Mouse (Mus musculus) large intestine, adult 2 months (tissue): ENCODE data around the gene Hap1. TPM values are rescaled to one million over a fixed set of nuclear protein-coding genes. Genes with fewer than 3 reads are reported as not detected.
A peak's percentile ranks its signal among the peaks of the same experiment; 100 is the strongest.

Experiments
- DNase-seq: peaks from one replicate; pipeline ENCODE4 v3.0.0-alpha.2; 2012; ENCODE audit warnings: low read depth, low spot score
- WGBS: fragments of 180-500 bp; shearing (Covaris S2); methylation state at CpG from one replicate; pipeline ENCODE4 v1.1.7; 2018; 5-methylcytosine and 5-hydroxymethylcytosine counted together
- polyA plus RNA-seq: library from polyadenylated mRNA; depleted of rRNA; stranded (reverse); fragments of >200 nt; gene quantifications from 2 replicates; pipeline ENCODE4 v1.2.3, GENCODE M21; 2012; rRNA removed

The Hap1 gene
- polyA plus RNA-seq = 5.2 and 5.4 TPM in 2 replicates

DNA sequence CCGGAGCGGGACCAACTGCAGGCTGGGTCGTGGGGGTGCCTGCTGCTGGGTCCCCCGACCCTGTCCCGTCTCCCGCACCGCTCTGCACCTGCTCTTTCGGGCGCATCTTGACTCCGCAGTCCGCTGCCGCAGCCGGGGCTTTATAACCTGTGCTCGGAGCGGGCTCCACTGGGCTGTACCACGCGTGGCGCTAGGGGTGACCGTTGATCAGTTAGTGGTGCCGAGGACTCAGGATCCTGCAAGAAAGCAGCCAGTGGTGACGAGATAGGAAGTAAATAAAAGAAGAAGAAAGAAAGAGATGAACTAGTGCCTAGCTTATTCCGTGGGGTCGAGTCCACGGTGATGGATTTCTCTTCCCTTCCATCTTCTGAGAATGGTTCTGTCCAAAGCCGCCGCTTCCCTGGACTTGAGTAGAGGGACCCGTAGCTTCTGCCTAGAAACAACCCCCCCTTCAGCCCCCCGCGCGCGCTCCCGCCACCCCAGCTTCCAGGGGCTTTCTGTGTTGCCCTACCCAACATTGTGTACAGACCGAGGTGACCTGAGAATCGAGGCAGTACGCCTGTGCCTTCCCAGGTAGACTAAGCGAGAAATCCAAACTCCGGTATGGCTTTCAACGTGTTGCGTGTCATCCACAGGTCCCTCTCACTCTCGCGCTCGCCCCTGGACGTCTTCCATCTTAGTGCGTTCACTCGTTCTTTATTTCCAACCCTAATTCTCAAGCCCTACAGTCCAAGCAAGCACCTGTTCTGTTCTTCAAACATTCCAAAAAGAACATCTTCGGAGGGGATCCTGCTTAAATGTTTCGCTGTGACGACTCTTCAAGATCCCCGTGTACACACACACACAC lies at the start of gene Hap1:
TSS of gene Hap1 (minus strand) at position 157 of the 847 bp plus-strand sequence.
- DNase-seq = no peak

DNA sequence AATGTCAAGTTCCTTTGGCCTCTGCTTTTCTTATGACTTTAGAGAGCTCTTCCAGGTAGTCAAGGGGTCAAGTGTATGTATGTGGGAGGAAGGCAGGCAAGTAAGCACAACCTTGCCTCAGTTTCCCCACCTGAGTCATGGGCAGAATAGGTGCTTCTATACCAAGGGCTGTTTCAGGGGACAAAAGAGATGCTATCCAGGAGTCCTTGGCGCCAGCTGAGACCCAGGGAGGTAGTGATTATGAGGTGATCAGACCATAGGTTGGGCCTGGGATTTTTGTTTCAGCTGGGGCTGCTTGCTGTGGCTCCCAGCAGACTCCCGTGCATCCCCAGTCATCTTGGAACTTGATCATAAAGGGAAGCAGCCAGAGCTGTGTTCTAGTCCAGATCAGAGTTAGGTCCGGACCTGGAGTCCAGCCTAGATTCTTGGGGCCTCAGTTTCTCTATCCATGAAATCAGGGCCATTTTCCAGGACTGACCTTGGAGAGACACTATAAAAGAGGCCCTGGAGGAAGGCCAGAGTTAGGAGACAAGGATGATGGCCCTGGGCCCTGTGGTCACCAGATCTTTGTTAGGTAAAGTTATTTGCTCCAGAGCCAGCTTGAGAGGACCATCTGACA lies 48.6 kb upstream of the Hap1 start:
- WGBS = 94% methylated on average over 3 of the region's 3 CpGs
- DNase-seq = no peak

More for the DNA sequence above, at the start of gene Hap1:
- 2% methylated on average over 49 of the region's 49 CpGs for WGBS

DNA sequence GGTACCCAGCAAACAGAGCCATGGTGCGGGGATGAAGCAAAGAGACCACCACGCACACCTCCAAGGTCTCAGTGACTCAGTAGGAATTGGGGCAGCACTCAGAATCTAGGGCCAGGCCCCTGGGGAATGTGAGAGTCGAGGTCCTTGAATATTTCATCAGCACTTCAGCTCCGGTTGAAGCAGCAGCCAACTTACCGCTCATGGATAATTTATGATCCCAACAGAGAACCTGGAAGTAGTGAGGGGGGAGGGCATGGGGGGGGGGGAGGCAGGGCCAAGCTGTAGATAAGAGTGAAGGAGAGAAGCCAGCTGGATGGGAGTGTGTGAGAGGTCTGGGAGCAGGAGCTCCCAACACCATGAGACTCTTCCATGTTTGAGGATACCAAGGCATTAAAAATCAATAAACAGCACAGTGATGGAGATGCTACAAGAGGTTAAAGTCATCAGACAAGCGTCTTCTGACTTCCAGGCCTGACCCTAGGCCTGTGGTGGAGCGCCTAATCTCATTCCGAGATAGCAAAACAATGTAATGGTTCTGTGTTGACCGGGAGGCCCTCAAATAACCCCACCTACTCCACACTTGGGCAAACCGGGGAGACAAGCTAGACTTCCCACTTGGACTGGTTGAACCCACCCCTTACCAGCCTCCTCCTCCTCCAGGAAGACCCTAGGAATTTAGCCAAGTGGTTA lies 47.7 kb upstream of the Hap1 start:
- WGBS = 43% methylated on average over 10 of the region's 10 CpGs
- DNase-seq = no peak

DNA sequence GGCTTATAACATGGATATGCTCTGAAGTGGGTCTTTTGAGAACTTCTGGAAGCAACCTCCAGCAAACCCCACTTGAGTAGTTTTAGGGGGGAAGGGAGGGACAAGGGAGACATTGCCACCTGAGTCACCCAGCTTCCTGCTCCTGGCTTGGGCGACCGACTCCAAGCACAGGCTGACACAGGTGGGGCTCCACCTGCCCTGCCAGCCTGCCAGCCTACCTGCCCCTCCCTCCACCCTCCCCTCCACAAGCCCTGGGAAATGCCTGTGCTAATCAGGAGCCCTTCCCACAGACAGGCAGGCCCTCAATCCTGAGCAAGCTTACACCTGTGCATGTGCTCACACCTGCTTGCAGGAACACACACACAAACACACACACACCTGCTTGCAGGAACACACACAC lies 46.8 kb upstream of the Hap1 start:
- WGBS = 34% methylated on average over 2 of the region's 2 CpGs
- no peak for DNase-seq

DNA sequence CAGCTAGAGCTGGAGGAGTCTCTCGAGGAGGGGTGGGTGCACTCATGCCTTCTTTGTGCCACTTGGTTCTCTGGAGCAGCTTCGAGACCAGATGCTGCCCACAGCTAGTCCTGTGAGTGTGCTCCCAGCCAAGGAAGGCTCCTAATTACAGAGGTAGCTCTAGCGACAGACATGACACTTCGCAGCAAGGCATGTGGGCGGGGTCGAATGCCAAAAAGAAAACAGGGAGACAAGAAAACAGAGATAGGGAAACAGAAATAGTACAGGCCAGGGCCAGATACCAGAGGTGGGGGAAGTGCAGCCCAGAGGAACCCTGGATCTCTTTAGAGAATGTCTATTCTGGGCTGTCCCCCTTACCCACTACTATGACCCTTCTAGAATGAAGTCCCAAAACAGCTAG lies 46.3 kb upstream of the Hap1 start:
- WGBS = 26% methylated on average over 6 of the region's 6 CpGs
- no peak for DNase-seq

DNA sequence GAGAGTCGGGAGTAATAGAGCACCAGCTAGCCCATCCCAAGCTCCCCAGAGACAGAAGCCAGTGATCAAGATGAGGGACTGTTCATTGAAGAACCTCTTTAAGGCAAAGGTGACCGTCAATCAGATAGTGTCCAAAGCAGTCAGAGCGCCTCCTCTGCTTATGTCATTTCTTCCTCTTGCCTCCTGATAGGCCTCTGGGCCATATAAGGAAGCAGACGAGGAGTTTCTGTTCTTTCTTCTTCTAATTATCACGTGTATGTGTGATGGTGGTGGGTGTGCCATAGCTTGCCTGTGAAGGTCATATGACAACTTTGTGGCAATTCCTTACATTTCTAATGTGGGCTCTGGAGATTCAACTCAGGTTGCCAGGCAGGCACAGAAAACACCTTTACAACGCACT lies 44.9 kb upstream of the Hap1 start:
- DNase-seq = no peak
- 48% methylated on average over 6 of the region's 6 CpGs for WGBS

DNA sequence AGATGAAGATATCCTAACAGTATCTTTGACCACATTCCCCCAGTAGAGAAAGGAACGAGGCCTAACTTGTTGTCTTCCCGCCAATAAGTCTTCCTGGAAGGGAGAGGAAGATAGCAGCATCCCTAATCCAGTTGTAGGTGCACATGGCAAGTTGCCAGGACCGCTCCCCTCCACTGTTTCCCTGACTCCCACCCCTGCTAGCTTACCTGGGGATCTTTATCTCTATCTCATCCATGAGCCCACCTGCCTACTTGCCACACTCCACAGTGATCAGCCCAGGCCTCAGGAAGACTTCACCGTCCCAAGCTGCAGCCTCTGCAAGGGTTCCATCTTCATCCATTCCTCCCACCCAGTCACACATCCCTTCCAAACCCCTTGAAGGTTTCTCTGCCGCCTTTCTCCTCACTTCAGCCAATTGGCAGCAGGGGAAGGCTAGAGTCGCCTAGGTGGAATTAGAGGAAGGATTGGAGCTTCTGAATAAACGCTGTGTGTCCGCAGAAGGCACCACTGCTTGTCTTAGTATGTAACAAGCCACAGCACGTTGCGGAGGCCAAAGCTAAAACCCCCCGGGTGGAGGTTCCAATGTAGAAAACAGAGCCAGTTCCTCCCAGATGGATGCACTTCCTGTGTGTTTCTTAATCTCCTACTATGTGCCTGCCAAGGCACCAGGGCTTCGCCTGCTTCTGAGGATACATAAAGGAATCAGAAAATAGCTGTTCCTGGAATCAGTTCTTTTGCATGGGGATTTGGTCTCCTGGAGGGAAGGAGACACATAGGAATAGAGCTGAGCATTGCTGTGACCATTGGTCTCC lies 44.0 kb upstream of the Hap1 start:
- DNase-seq = no peak
- 76% methylated on average over 12 of the region's 12 CpGs for WGBS

DNA sequence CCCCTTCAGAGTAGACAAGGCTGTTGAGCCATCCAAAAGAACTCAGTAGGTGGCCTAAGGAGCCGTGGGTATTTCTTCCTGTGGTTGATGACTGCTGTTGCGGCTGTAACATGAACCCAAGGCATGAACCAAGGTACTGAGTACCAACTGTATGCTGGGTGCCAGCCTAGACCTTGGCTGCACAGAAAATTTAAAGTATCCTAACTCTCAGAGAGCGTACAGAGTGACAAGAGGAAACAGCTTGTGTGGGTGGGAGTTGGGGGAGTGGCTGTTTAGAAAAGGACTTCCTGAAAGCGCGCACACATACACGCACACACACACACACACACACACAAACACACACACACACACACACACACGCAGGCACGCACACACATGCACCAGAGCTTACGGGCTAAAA lies 43.4 kb upstream of the Hap1 start:
- DNase-seq = no peak
- 73% methylated on average over 9 of the region's 9 CpGs for WGBS

DNA sequence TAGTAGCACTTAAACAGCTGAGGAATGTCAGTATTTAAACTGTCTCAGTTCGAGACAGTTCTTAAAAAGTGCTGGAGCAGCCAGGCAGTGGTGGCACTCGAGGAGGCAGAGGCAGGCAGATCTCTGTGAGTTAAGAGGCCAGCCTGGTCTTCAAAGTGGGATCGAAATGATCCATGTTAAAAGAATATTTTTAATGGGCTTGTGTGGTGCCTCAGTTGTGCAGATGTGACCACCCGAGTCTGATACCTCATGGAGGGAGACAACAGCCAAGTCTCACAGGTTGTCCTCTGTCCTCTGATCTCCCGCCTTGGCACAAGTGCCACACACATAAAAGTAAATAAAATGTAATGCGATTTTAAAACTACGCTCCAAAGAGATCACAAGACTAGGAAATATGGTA lies 42.6 kb upstream of the Hap1 start:
- 76% methylated on average over 7 of the region's 7 CpGs for WGBS

DNA sequence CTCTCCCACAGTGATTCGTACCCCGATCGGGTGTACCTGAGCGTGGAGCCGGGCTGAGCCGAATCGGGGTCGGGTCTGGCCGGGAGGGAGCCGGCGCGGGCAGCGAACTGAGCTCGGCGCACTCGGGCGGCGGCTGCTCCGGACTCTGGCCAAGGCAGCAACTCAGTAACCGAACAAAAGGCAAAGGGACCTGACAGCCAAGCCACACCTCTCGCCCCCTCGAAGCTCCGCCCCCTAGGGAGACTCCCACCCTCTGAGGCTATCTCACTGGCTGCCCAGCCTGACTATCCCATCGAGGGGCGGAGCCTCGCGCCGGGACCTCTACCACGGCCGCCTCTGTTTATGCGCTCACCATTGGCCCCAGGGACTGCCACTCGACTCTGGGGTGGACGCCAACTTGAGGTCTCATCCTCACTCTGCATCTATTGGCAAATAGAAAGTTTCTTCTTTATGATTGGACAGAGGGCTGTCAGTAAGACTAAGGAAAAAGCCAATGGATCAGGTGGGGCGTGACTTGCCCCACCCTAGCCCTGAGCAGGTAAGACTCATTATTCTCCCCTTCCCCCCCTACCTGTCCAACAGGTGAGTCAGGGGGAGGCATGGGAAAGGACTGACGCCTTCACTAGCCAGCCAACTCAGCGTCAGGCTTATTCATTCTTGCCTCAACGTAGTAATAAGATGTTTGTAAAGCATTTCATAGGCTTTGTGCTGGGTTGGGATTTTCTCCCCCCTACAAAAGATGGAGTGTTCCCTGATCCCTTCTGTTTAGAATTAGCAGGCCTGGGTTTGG lies 41.9 kb upstream of the Hap1 start, which contains the start of gene Jup:
TSS of gene Jup (minus strand) at position 164 of the 790 bp plus-strand sequence.
- DNase-seq = peak; percentile 99
- 1% methylated on average over 37 of the region's 37 CpGs for WGBS

More for the DNA sequence above, 42.6 kb upstream of the Hap1 start:
- no peak for DNase-seq

DNA sequence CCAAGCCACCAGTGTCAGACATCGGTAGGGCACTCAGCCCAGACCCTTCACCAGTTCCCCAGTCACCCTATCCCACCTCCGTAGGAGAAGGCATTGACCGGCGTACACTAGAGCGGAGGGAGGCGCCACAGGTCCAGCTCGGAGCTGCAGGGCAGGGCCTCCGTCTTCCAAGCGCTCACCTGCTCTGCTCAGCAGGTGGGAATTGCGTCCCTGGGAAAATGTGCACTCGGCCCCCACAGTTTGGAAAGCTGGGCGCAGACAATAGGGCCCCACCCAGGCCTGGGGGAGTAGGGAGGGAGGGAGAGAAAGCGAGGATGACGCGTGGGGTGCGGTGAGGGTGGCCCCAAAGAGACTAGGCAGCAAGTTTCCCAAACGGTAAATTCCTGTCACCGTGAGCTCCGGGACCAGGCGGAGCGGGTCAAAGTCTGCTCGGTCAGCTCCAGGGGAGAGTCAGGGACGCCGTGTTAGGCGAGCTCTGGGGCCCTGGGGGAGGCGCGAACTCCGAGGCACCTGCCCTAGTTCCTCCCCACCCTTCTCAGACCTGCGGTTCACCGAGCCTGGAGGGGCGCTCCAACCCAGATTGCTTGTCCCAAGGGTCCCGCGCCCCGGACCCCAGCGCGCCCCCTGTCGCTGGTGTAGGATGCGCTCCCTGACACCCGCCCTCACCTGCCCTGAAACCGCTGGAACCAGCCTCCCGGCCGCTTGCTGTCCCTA lies 41.1 kb upstream of the Hap1 start:
- no peak for DNase-seq
- WGBS = 1% methylated on average over 42 of the region's 42 CpGs

DNA sequence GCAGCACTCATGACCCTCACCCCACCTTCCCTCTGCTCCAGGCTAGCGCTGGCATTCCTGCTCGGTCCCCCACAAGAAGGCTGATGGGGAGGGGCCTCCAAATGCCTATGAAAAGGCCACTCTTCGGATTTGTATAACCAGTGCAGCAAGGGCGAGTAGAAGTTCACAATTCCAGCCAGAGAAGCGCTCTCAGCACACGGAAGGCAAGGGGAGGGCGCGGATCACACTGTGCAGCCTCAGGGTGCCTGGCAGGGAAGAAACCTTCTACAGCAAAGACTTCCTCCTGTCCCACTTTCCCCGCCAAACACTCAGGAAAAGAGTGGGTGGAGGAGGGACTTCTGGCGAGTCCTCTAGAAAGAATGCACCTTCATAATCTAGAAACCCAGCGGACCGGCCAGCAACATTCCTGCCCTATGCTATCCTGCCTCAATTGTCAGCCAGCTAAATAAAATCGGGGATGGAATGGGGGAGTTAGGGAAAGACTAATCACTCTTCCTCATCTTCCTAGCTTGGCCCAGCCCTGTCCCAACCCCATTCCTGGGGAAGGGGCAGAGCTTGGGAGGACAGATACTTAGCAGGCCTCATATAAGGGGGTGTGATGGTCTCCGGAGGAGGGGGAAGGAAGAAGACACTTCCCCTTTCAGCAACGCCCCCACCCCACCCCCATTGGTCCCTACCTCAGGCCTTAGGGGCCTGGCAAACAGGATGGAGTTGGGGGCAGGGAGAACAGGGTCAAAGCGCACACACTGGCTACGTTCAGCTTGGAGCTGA lies 40.1 kb upstream of the Hap1 start:
- WGBS = 12% methylated on average over 17 of the region's 17 CpGs
- no peak for DNase-seq

DNA sequence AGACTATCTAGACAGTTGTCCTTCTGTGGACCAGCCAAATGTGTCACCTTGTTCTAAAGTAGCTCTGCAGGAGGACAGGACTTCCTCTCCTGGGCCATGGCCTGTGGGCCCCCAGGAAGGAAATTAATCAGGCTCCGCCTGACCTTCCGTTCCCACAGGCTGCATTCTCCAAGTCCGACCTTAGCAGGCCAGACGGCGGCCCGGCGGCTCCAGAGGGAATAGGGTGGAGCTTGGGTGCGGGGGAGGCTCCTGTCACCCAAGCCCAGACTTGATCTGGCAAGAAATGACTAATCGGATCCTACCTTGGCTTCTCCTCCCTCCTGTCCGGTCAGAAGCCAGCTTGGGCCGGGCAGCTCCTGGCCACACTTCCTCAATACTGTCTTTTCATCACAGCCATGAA lies 39.3 kb upstream of the Hap1 start:
- 13% methylated on average over 11 of the region's 11 CpGs for WGBS
- no peak for DNase-seq

DNA sequence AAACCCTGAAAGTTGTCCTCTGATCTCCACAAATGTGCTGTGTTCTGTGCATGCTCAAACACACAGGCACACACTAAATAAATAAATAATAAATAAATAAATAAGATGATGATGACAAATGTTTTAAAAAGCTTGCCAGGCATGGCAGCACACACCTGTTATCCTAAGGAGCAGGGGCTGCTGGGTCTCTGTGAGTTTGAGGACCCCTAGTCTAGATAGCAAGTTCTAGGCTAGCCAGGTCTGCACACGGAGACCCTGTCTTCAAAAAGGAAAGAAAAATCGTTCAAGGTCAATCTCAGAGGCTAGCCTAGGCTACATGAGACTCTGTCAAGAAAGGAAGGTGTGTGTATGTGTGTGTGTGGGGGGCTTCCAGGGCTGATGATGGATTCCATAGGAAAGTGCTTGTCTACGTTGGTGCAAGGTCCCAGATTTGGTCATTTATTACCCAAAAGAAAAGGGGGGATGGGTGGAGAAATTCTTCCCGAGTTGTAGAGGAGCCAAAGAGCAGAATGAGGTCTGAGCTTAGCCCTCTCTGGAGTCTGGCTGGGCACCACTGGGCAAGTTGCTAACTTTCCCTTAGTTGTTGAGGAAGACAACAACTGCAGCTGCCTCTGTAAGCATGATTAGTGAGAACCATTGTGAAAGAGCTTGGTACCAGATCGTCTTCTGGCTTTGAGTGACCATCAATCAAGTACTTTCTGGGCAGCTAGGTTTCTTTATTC lies 38.6 kb upstream of the Hap1 start:
- 38% methylated on average over 5 of the region's 5 CpGs for WGBS

DNA sequence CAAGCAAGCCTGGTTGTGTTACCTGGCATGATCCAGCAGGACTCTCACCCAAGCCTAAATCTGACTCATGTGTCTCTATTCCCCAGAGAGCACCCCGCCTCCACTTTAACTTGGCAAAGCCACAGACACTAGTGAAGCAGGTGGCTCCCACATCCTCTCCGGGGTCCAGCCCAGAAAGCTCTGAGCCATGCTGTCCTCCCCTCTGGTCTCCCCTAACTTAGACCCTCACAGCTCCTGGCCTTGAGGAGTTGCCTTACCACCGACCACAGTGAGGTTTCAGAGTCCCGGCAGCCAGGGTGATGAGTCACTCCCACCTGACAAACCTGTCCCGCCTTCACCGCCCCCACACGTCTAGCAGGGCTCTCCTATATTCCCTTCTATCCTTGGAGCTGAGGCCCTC lies 37.8 kb upstream of the Hap1 start:
- 31% methylated on average over 7 of the region's 7 CpGs for WGBS
- DNase-seq = no peak

More for the DNA sequence above, 38.6 kb upstream of the Hap1 start:
- no peak for DNase-seq

DNA sequence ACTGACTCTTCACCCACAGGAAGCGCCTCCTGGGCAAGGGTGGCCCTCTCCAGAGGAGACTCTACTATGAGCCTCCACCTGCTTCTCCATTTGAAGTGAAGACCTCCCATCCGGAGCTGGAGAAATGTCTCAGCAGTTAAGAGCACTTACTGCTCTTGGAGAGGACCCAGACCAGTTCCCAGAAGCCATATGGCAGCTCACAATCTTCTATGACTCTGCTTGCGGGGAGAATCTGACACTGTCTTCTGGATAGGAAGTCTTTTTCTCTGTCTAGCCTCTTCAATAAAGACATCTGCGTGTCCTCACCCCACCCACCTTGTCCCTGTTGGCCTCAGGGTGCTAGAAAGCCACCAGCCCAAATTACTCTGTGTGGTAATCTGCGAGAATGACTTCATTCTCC lies 37.0 kb upstream of the Hap1 start:
- 53% methylated on average over 5 of the region's 5 CpGs for WGBS
- DNase-seq = no peak

DNA sequence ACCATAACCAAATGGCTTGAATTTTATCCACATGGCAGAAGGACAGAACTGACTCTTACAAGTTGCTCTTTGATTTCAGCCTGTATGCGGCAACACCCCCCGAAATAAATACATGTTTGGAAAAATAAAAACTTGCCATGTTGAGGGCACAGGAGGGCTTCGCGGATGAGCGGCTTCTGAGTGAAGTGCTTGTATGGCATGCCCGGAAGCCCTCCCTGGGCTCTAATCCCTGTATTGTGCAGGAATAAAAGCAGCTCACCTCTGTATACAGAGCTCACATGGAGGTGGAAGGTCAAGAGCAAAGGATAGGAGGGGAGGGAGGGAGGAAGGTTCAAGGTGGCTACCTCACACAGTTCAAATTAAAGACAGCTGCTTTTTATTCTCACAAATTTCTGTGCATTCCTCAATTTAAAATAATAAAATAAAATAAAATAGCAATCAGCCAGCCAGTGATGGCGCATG lies 36.0 kb upstream of the Hap1 start:
- DNase-seq = no peak
- WGBS = 88% methylated on average over 7 of the region's 7 CpGs
